Mouse (Mus musculus): ENCODE data around the gene Sult5a1.
"Not testable (repeated sequence)": the region's sequence is repeated elsewhere in the genome, so short reads cannot be mapped to it uniquely, and the experiment has no call there.

Sult5a1 gene

GRCm38 (mm10) chr8:123157888-123158465 lies at the start of gene Sult5a1:
Sult5a1 (minus strand) TSS chr8:123158315.
- DNase-seq (ENCODE audit: low spot score) = no peak

- DNase-seq (ENCODE audit: low spot score) = no peak
These were observed 45.5 kb upstream of the Sult5a1 start for GRCm38 (mm10) chr8:123203571-123203970.

GRCm38 (mm10) chr8:123202288-123202687 lies 44.2 kb upstream of the Sult5a1 start:
- DNase-seq (ENCODE audit: low spot score) = peak; percentile 66

- no peak for DNase-seq (ENCODE audit: low spot score)
These were observed 41.7 kb upstream of the Sult5a1 start for GRCm38 (mm10) chr8:123199864-123200263.

GRCm38 (mm10) chr8:123197016-123197415 lies 38.9 kb upstream of the Sult5a1 start:
- not testable (repeated sequence) for DNase-seq (ENCODE audit: low spot score)

- no peak for DNase-seq (ENCODE audit: low spot score)
These were observed 35.7 kb upstream of the Sult5a1 start for GRCm38 (mm10) chr8:123193771-123194170.

- DNase-seq (ENCODE audit: low spot score) = no peak
These were observed 33.8 kb upstream of the Sult5a1 start for GRCm38 (mm10) chr8:123191908-123192307.

- peak; percentile 69 for DNase-seq (ENCODE audit: low spot score)
These were observed 32.6 kb upstream of the Sult5a1 start for GRCm38 (mm10) chr8:123190678-123191077.

- DNase-seq (ENCODE audit: low spot score) = no peak
These were observed 30.7 kb upstream of the Sult5a1 start for GRCm38 (mm10) chr8:123188841-123189240.

- no peak for DNase-seq (ENCODE audit: low spot score)
These were observed 29.9 kb upstream of the Sult5a1 start for GRCm38 (mm10) chr8:123188006-123188405.

GRCm38 (mm10) chr8:123185566-123186409 lies 27.7 kb upstream of the Sult5a1 start, which contains the start of gene Dpep1:
Dpep1 (plus strand) TSS chr8:123186242.
- DNase-seq (ENCODE audit: low spot score) = peak; percentile 74

- DNase-seq (ENCODE audit: low spot score) = peak; percentile 51
These were observed 23.3 kb upstream of the Sult5a1 start for GRCm38 (mm10) chr8:123181391-123181790.

- DNase-seq (ENCODE audit: low spot score) = no peak
These were observed 1.9 kb downstream of the Sult5a1 start for GRCm38 (mm10) chr8:123156070-123156773.

- DNase-seq (ENCODE audit: low spot score) = no peak
These were observed 2.9 kb downstream of the Sult5a1 start for GRCm38 (mm10) chr8:123155177-123155576.

- no peak for DNase-seq (ENCODE audit: low spot score)
These were observed 7.4 kb downstream of the Sult5a1 start for GRCm38 (mm10) chr8:123150737-123151171.

- DNase-seq (ENCODE audit: low spot score) = no peak
These were observed 11.7 kb downstream of the Sult5a1 start for GRCm38 (mm10) chr8:123146390-123146789.

GRCm38 (mm10) chr8:123145279-123145678 lies 12.8 kb downstream of the Sult5a1 start:
- peak; percentile 58 for DNase-seq (ENCODE audit: low spot score)

- DNase-seq (ENCODE audit: low spot score) = peak; percentile 68
These were observed 16.2 kb downstream of the Sult5a1 start for GRCm38 (mm10) chr8:123141741-123142462.

GRCm38 (mm10) chr8:123138741-123139140 lies 19.4 kb downstream of the Sult5a1 start:
- DNase-seq (ENCODE audit: low spot score) = no peak

GRCm38 (mm10) chr8:123137645-123138077 lies 20.5 kb downstream of the Sult5a1 start:
- DNase-seq (ENCODE audit: low spot score) = no peak

- no peak for DNase-seq (ENCODE audit: low spot score)
These were observed 21.8 kb downstream of the Sult5a1 start for GRCm38 (mm10) chr8:123136287-123136686.

- DNase-seq (ENCODE audit: low spot score) = no peak
These were observed 22.3 kb downstream of the Sult5a1 start for GRCm38 (mm10) chr8:123135806-123136205.
